In genomic region chr9:74861561-74861980, GRCm38 (mm10) we compare ENCODE assay signal across 8 mouse cellular contexts. TPM values are rescaled to one million over a fixed set of nuclear protein-coding genes. Genes with fewer than 3 reads are reported as not detected.
A peak's percentile ranks its signal among the peaks of the same experiment; 100 is the strongest.
DNase-seq lines count a peak whose midpoint lies in the region; ATAC-seq and TF ChIP-seq lines count a peak whose summit lies in the region.

Onecut1 (plus strand) TSS chr9:74861921.

- no peaks in the 10 kb centered on the region for H3K9me3 ChIP-seq in kidney, embryonic 15.5 days (replicated peaks)
- no peaks in the 10 kb centered on the region for H3K9me3 ChIP-seq in forebrain, embryonic 16.5 days (ENCODE audit: control insufficient read depth, low read length)
- no peaks in the 10 kb centered on the region for H3K9me3 ChIP-seq in intestine, postnatal 0 days (ENCODE audit: control insufficient read depth)

- peak within 1 kb of the TSS; percentile 49 for H3K4me3 ChIP-seq in kidney, embryonic 15.5 days (replicated peaks)
- peak within 1 kb of the TSS; percentile 55 for H3K4me3 ChIP-seq in forebrain, embryonic 16.5 days (replicated peaks; ENCODE audit: low read length)
- peak within 1 kb of the TSS; percentile 48 for H3K4me3 ChIP-seq in intestine, postnatal 0 days (ENCODE audit: low read depth, low read length)

- no peaks in the 10 kb centered on the region for H3K36me3 ChIP-seq in kidney, embryonic 15.5 days
- H3K36me3 ChIP-seq in forebrain, embryonic 16.5 days (ENCODE audit: control insufficient read depth, insufficient read depth): no peaks in the 10 kb centered on the region
- H3K36me3 ChIP-seq in intestine, postnatal 0 days (ENCODE audit: control insufficient read depth, insufficient read depth): no peaks in the 10 kb centered on the region

- H3K27ac ChIP-seq in kidney, embryonic 15.5 days: no peak within 1 kb of the TSS
- H3K27ac ChIP-seq in forebrain, embryonic 16.5 days (ENCODE audit: low read length): no peak within 1 kb of the TSS
- H3K27ac ChIP-seq in intestine, postnatal 0 days (ENCODE audit: low read depth, low read length): no peak within 1 kb of the TSS

- peak within 1 kb of the TSS; percentile 98 for H3K4me2 ChIP-seq in kidney, embryonic 15.5 days
- H3K4me2 ChIP-seq in forebrain, embryonic 16.5 days (ENCODE audit: low read length): peak within 1 kb of the TSS; percentile 89
- peak within 1 kb of the TSS; percentile 91 for H3K4me2 ChIP-seq in intestine, postnatal 0 days (replicated peaks; ENCODE audit: low read depth)

- peaks cover 53% of the 10 kb centered on the region for H3K4me1 ChIP-seq in kidney, embryonic 15.5 days
- H3K4me1 ChIP-seq in forebrain, embryonic 16.5 days (replicated peaks; ENCODE audit: control insufficient read depth, insufficient read depth, low read length): peaks cover 27% of the 10 kb centered on the region
- peaks cover 3% of the 10 kb centered on the region; the same call in 1 of the 2 replicates for H3K4me1 ChIP-seq in intestine, postnatal 0 days (replicated peaks; ENCODE audit: control insufficient read depth, insufficient read depth, low read length)

- WGBS in kidney, embryonic 15.5 days: under 1% methylated on average over 45 of the region's 45 CpGs
- 1% methylated on average over 44 of the region's 45 CpGs for WGBS in forebrain, embryonic 16.5 days
- under 1% methylated on average over 45 of the region's 45 CpGs for WGBS in intestine, postnatal 0 days

- no peak for TF ChIP-seq CTCF in intestine, postnatal 0 days (IDR thresholded peaks at IDR 0.05; ENCODE audit: low read depth)

- H3K27me3 ChIP-seq in kidney, embryonic 15.5 days: peaks cover 100% of the 10 kb centered on the region
- peaks cover 77% of the 10 kb centered on the region for H3K27me3 ChIP-seq in forebrain, embryonic 16.5 days (replicated peaks; ENCODE audit: control insufficient read depth, insufficient read depth, low read length)
- H3K27me3 ChIP-seq in intestine, postnatal 0 days (replicated peaks; ENCODE audit: control insufficient read depth, insufficient read depth, low read length): peaks cover 98% of the 10 kb centered on the region

- H3K9ac ChIP-seq in kidney, embryonic 15.5 days: peak within 1 kb of the TSS; percentile 32
- H3K9ac ChIP-seq in forebrain, embryonic 16.5 days (replicated peaks; ENCODE audit: low read depth, low read length): peak within 1 kb of the TSS; percentile 50
- no peak within 1 kb of the TSS for H3K9ac ChIP-seq in intestine, postnatal 0 days (ENCODE audit: low read depth, low read length)

- peak; percentile 37 for ATAC-seq in kidney, embryonic 15.5 days (replicated peaks; ENCODE audit: low FRiP score)
- ATAC-seq in forebrain, embryonic 16.5 days: peak; percentile 83
- peak; percentile 64 for ATAC-seq in intestine, postnatal 0 days
- ATAC-seq in megakaryocyte progenitor cell, adult 5-6 weeks (replicated peaks; ENCODE audit: poor library complexity): peak; percentile 38; the same call in 1 of the 2 replicates

- DNase-seq in kidney, adult 8-10 months: no peak
- DNase-seq in adrenal gland, postnatal 14 days: peak; percentile 77
- peak; percentile 60 for DNase-seq in testis, postnatal 14 days (ENCODE audit: low spot score)
- DNase-seq in urinary bladder, postnatal 4 days (ENCODE audit: low spot score in 2 of 2): no peak

RNA-seq across cellular contexts. Expression of gene Onecut1, which starts in this region (rescaled TPM):
- polyA plus RNA-seq in kidney, embryonic 15.5 days (2015; fragmentation: Nextera tagmentation; extraction: Ambion mirVana): 0.10 and 0.13 TPM in 2 replicates
- 0.19 and 7.6 TPM in 2 replicates for total RNA-seq in adrenal gland, postnatal 14 days (2021)
- polyA plus RNA-seq in forebrain, embryonic 16.5 days (2015; fragmentation: Nextera tagmentation; extraction: Ambion mirVana): 0.51 and 0.80 TPM in 2 replicates
- polyA plus RNA-seq in intestine, postnatal 0 days (2015; fragmentation: Nextera tagmentation; extraction: Ambion mirVana): 0.07 TPM in 1 of 2 replicates, not detected in the other
- total RNA-seq in megakaryocyte progenitor cell, adult 5-6 weeks (2015): not detected in 2 replicates
- total RNA-seq in megakaryocyte progenitor cell, adult 5-6 weeks (2017): not detected in 2 replicates

Comparison
In these comparisons a context has a peak if more than half of its experiments do, and no peak if none do; other contexts are left out.
1. Peak in ATAC-seq, H3K4me3 ChIP-seq, H3K9ac ChIP-seq and H3K4me2 ChIP-seq in kidney, embryonic 15.5 days; RNA of the gene not detected or under 1 TPM.
2. Peak in ATAC-seq, H3K4me3 ChIP-seq, H3K9ac ChIP-seq and H3K4me2 ChIP-seq in forebrain, embryonic 16.5 days; RNA of the gene not detected or under 1 TPM.
3. Peak in ATAC-seq, H3K4me3 ChIP-seq and H3K4me2 ChIP-seq in intestine, postnatal 0 days; RNA of the gene not detected or under 1 TPM.
4. Peak in ATAC-seq in megakaryocyte progenitor cell, adult 5-6 weeks; RNA of the gene not detected or under 1 TPM.
5. DNase-seq: peak in adrenal gland, postnatal 14 days (single experiment) and testis, postnatal 14 days (single experiment); none in kidney, adult 8-10 months (0 of 2) and urinary bladder, postnatal 4 days (0 of 2).
6. Peak in every context shown above with its lines, with median percentiles within 50 percentile points of each other: ATAC-seq, H3K4me2 ChIP-seq and H3K4me3 ChIP-seq.